Mouse (Mus musculus) adrenal gland, adult 2 months (tissue): Measurements from ENCODE around the gene Sez6l. TPM values are rescaled to one million over a fixed set of nuclear protein-coding genes. Genes with fewer than 3 reads are reported as not detected.

Experiments used
- DNase-seq: peaks from one replicate; pipeline ENCODE4 v3.0.0; 2021
- polyA plus RNA-seq: library from polyadenylated mRNA; depleted of rRNA; stranded (reverse); fragments of >200 nt; gene quantifications from 2 replicates; pipeline ENCODE4 v1.2.3, GENCODE M21; 2012
- total RNA-seq, 2 experiments: library from RNA; stranded (reverse); gene quantifications; 2 replicates each; pipeline ENCODE4 v1.2.3; 2021

Sez6l gene
- total and polyA plus RNA-seq, 3 experiments, result 5.1 to 8.9 (median 7.0) TPM

GRCm38 (mm10) chr5:112533312-112534075 is 43.5 kb downstream of the Sez6l start:
- DNase-seq, result no peak

GRCm38 (mm10) chr5:112532894-112533293 is 44.1 kb downstream of the Sez6l start:
- DNase-seq, result no peak

GRCm38 (mm10) chr5:112532210-112532609 is 44.8 kb downstream of the Sez6l start:
- no peak for DNase-seq

GRCm38 (mm10) chr5:112531111-112531510 is 45.9 kb downstream of the Sez6l start:
- DNase-seq, result no peak

GRCm38 (mm10) chr5:112526936-112527335 is 50.0 kb downstream of the Sez6l start:
- no peak for DNase-seq

GRCm38 (mm10) chr5:112526435-112526834 is 50.5 kb downstream of the Sez6l start:
- no peak for DNase-seq

GRCm38 (mm10) chr5:112525980-112526379 is 51.0 kb downstream of the Sez6l start:
- no peak for DNase-seq

- no peak for DNase-seq
Observed at GRCm38 (mm10) chr5:112525271-112525670, 51.7 kb downstream of the Sez6l start.

- no peak for DNase-seq
Observed at GRCm38 (mm10) chr5:112523796-112524195, 53.2 kb downstream of the Sez6l start.

- no peak for DNase-seq
Observed at GRCm38 (mm10) chr5:112523331-112523730, 53.7 kb downstream of the Sez6l start.

- DNase-seq, result no peak
Observed at GRCm38 (mm10) chr5:112521703-112522527, 55.1 kb downstream of the Sez6l start.

GRCm38 (mm10) chr5:112520826-112521702 is 55.9 kb downstream of the Sez6l start:
- no peak for DNase-seq

- DNase-seq, result no peak
Observed at GRCm38 (mm10) chr5:112518773-112519172, 58.2 kb downstream of the Sez6l start.

- DNase-seq, result no peak
Observed at GRCm38 (mm10) chr5:112517454-112517853, 59.5 kb downstream of the Sez6l start.

- DNase-seq, result no peak
Observed at GRCm38 (mm10) chr5:112516527-112516926, 60.5 kb downstream of the Sez6l start.

- no peak for DNase-seq
Observed at GRCm38 (mm10) chr5:112510351-112510750, 66.6 kb downstream of the Sez6l start.

- no peak for DNase-seq
Observed at GRCm38 (mm10) chr5:112509916-112510315, 67.1 kb downstream of the Sez6l start.

GRCm38 (mm10) chr5:112505595-112505994 is 71.4 kb downstream of the Sez6l start:
- no peak for DNase-seq

GRCm38 (mm10) chr5:112501384-112501783 is 75.6 kb downstream of the Sez6l start:
- no peak for DNase-seq

GRCm38 (mm10) chr5:112499918-112500682 is 76.9 kb downstream of the Sez6l start:
- no peak for DNase-seq
